Mouse (Mus musculus) cortical plate, adult 2 months (tissue): ENCODE results near the gene Nrm.

ENCODE experiments used
- CTCF ChIP-seq: fragments of 200-500 bp; IDR thresholded peaks from 2 replicates; pipeline ENCODE4 v1.5.1; 2011; ENCODE audit warnings: mild to moderate bottlenecking, control low read depth, low read length; ENCODE audit not compliant: insufficient read depth; ENCODE audit errors: extremely low read depth
- POLR2A ChIP-seq: fragments of 200-500 bp; IDR thresholded peaks from 2 replicates; pipeline ENCODE4 v1.6.1; 2011; ENCODE audit warnings: mild to moderate bottlenecking, low read length, control low read depth; ENCODE audit not compliant: insufficient read depth; ENCODE audit errors: extremely low read depth

GRCm38 (mm10) chr17:35882924-35883323 is 21.8 kb downstream of the Nrm start:
- TF ChIP-seq CTCF (no peak), POLR2A (no peak)
